Mouse (Mus musculus) MEL (cell line): ENCODE measurements around the gene Ttc39d. TPM values are rescaled to one million over a fixed set of nuclear protein-coding genes. Genes with fewer than 3 reads are reported as not detected.

Source experiments
- DNase-seq: peaks from one replicate; pipeline ENCODE4 v3.0.0; 2011; ENCODE audit warnings: low read depth, low spot score
- H3K27ac ChIP-seq: 2 replicates; pipeline ENCODE4 v1.5.1; 2012; ENCODE audit warnings: low read depth, mild to moderate bottlenecking, control low read depth, low read length, moderate library complexity; ENCODE audit not compliant: control insufficient read depth
- H3K27me3 ChIP-seq, 2 experiments: fragments of 150-350 bp in 1 of 2; sonication (generic) in 1 of 2; 2 replicates each; pipeline ENCODE4 v1.6.1; 2012; ENCODE audit warnings: low read length in 2 of 2, mild to moderate bottlenecking in 2 of 2, improper control_type of control experiment in 1 of 2, moderate library complexity in 1 of 2; ENCODE audit not compliant: insufficient read depth in 2 of 2, control insufficient read depth in 1 of 2
- H3K36me3 ChIP-seq, 2 experiments: 2 replicates each; pipeline ENCODE4 v1.6.1; 2012 to 2014; ENCODE audit warnings: low read length in 2 of 2, improper control_type of control experiment in 1 of 2, inconsistent platforms in 1 of 2, mild to moderate bottlenecking in 1 of 2; ENCODE audit not compliant: insufficient read depth in 2 of 2, control insufficient read depth in 1 of 2
- H3K4me1 ChIP-seq, 2 experiments: fragments of 150-350 bp in 1 of 2; sonication (generic) in 1 of 2; 2 replicates each; pipeline ENCODE4 v1.6.1; 2012; ENCODE audit warnings: low read length in 2 of 2, improper control_type of control experiment in 1 of 2, mild to moderate bottlenecking in 1 of 2; ENCODE audit not compliant: insufficient read depth in 2 of 2, control insufficient read depth in 1 of 2
- H3K4me3 ChIP-seq, 2 experiments: fragments of 150-350 bp in 1 of 2; sonication (generic) in 1 of 2; 2 replicates each; pipeline ENCODE4 v1.5.1; 2012; ENCODE audit warnings: low read depth in 2 of 2, low read length in 2 of 2, mild to moderate bottlenecking in 2 of 2, moderate library complexity in 2 of 2, control low read depth in 1 of 2, improper control_type of control experiment in 1 of 2; ENCODE audit not compliant: control insufficient read depth in 1 of 2, insufficient read depth in 1 of 2
- H3K79me2 ChIP-seq: 2 replicates; pipeline ENCODE4 v1.6.1; 2012; ENCODE audit warnings: mild to moderate bottlenecking, low read length, moderate library complexity; ENCODE audit not compliant: control insufficient read depth, poor library complexity, insufficient read depth
- H3K9ac ChIP-seq: 2 replicates; pipeline ENCODE4 v1.6.1; 2012; ENCODE audit warnings: low read depth, mild to moderate bottlenecking, control low read depth, low read length, moderate library complexity; ENCODE audit not compliant: control insufficient read depth, poor library complexity, severe bottlenecking
- H3K9me3 ChIP-seq: fragments of 150-350 bp; sonication (generic); replicated peaks from 2 replicates; pipeline ENCODE4 v1.6.1; 2012; ENCODE audit warnings: mild to moderate bottlenecking, low read length, improper control_type of control experiment, moderate library complexity; ENCODE audit not compliant: insufficient read depth
- BHLHE40 ChIP-seq: IDR thresholded peaks from 2 replicates; pipeline ENCODE4 v1.6.1; 2012; ENCODE audit warnings: low read depth, mild to moderate bottlenecking, inconsistent platforms, low read length, improper control_type of control experiment, borderline replicate concordance
- CHD1 ChIP-seq: IDR thresholded peaks from 2 replicates; pipeline ENCODE4 v1.6.1; 2012; ENCODE audit warnings: low read depth, mild to moderate bottlenecking, inconsistent platforms, low read length, improper control_type of control experiment
- CTCF ChIP-seq, 3 experiments: IDR thresholded peaks in 2 of 3; conservative IDR thresholded peaks in 1 of 3; 2 replicates each; pipeline ENCODE4 v1.5.1; 2011 to 2012; ENCODE audit warnings: low read length in 3 of 3, low read depth in 2 of 3, mild to moderate bottlenecking in 2 of 3, improper control_type of control experiment in 1 of 3, inconsistent platforms in 1 of 3, mixed read lengths in 1 of 3, moderate library complexity in 1 of 3; ENCODE audit not compliant: control insufficient read depth in 1 of 3, insufficient read depth in 1 of 3, poor library complexity in 1 of 3, severe bottlenecking in 1 of 3
- EP300 ChIP-seq, 2 experiments: IDR thresholded peaks; 2 replicates each; pipeline ENCODE4 v1.6.1; 2011; ENCODE audit warnings: improper control_type of control experiment in 2 of 2, low read length in 2 of 2, low read depth in 1 of 2, mild to moderate bottlenecking in 1 of 2
- ETS1 ChIP-seq: IDR thresholded peaks from 2 replicates; pipeline ENCODE4 v1.6.1; 2012; ENCODE audit warnings: low read depth, mild to moderate bottlenecking, inconsistent platforms, low read length, improper control_type of control experiment, moderate library complexity
- HCFC1 ChIP-seq: IDR thresholded peaks from 2 replicates; pipeline ENCODE4 v1.6.1; 2012; ENCODE audit warnings: low read depth, mild to moderate bottlenecking, inconsistent platforms, low read length, improper control_type of control experiment, moderate library complexity
- MAFK ChIP-seq: IDR thresholded peaks from 2 replicates; pipeline ENCODE4 v1.6.1; 2011; ENCODE audit warnings: low read depth, mild to moderate bottlenecking, low read length, improper control_type of control experiment, borderline replicate concordance
- MEF2A ChIP-seq: IDR thresholded peaks from 2 replicates; pipeline ENCODE4 v1.6.1; 2014; ENCODE audit warnings: low read depth, mild to moderate bottlenecking, inconsistent platforms, low read length, improper control_type of control experiment; ENCODE audit not compliant: poor library complexity, insufficient replicate concordance, severe bottlenecking; ENCODE audit errors: extremely low read depth
- MYB ChIP-seq: IDR thresholded peaks from 2 replicates; pipeline ENCODE4 v1.6.1; 2011; ENCODE audit warnings: mild to moderate bottlenecking, low read depth, low read length, improper control_type of control experiment
- MYC ChIP-seq: IDR thresholded peaks from 2 replicates; pipeline ENCODE4 v1.6.1; 2011; ENCODE audit warnings: low read depth, mild to moderate bottlenecking, low read length, improper control_type of control experiment, moderate library complexity
- NRF1 ChIP-seq: IDR thresholded peaks from 2 replicates; pipeline ENCODE4 v1.6.1; 2014; ENCODE audit warnings: low read depth, mild to moderate bottlenecking, inconsistent platforms, low read length, improper control_type of control experiment, moderate library complexity; ENCODE audit not compliant: poor library complexity, insufficient read depth, severe bottlenecking
- POLR2A ChIP-seq, 2 experiments: IDR thresholded peaks; 2 replicates each; pipeline ENCODE4 v1.6.1; 2011 to 2012; ENCODE audit warnings: low read length in 2 of 2, mild to moderate bottlenecking in 2 of 2, control low read depth in 1 of 2, improper control_type of control experiment in 1 of 2, low read depth in 1 of 2, moderate library complexity in 1 of 2; ENCODE audit not compliant: control insufficient read depth in 1 of 2, insufficient read depth in 1 of 2, poor library complexity in 1 of 2
- RAD21 ChIP-seq: IDR thresholded peaks from 2 replicates; pipeline ENCODE4 v1.6.1; 2011; ENCODE audit warnings: mild to moderate bottlenecking, low read depth, low read length, improper control_type of control experiment
- SIN3A ChIP-seq: IDR thresholded peaks from 2 replicates; pipeline ENCODE4 v1.6.1; 2012; ENCODE audit warnings: low read length, improper control_type of control experiment, inconsistent platforms
- SMC3 ChIP-seq: IDR thresholded peaks from 2 replicates; pipeline ENCODE4 v1.6.1; 2011; ENCODE audit warnings: low read depth, low read length, improper control_type of control experiment
- TAL1 ChIP-seq: IDR thresholded peaks from 2 replicates; pipeline ENCODE4 v1.6.1; 2012; ENCODE audit warnings: mild to moderate bottlenecking, inconsistent platforms, low read length, moderate library complexity, mixed read lengths
- TCF12 ChIP-seq: IDR thresholded peaks from 2 replicates; pipeline ENCODE4 v1.6.1; 2014; ENCODE audit warnings: low read depth, mild to moderate bottlenecking, inconsistent platforms, low read length, improper control_type of control experiment, moderate library complexity
- UBTF ChIP-seq: IDR thresholded peaks from 2 replicates; pipeline ENCODE4 v1.6.1; 2012; ENCODE audit warnings: low read depth, mild to moderate bottlenecking, inconsistent platforms, low read length, improper control_type of control experiment, moderate library complexity, borderline replicate concordance; ENCODE audit not compliant: insufficient read depth
- USF1 ChIP-seq: IDR thresholded peaks from 2 replicates; pipeline ENCODE4 v1.6.1; 2014; ENCODE audit warnings: low read depth, mild to moderate bottlenecking, inconsistent platforms, low read length, improper control_type of control experiment, moderate library complexity
- ZKSCAN1 ChIP-seq: IDR thresholded peaks from 2 replicates; pipeline ENCODE4 v1.6.1; 2012; ENCODE audit warnings: low read depth, mild to moderate bottlenecking, inconsistent platforms, low read length, improper control_type of control experiment, moderate library complexity
- ZMIZ1 ChIP-seq: IDR thresholded peaks from 2 replicates; pipeline ENCODE4 v1.6.1; 2012; ENCODE audit warnings: low read depth, mild to moderate bottlenecking, inconsistent platforms, low read length, improper control_type of control experiment, moderate library complexity
- polyA plus RNA-seq, 2 experiments: library from polyadenylated mRNA; stranded (reverse) in 1 of 2; unstranded in 1 of 2; fragments of >175 nt in 1 of 2; fragments of >200 nt in 1 of 2; gene quantifications; 2 replicates each; pipeline versions ENCODE4 v1.2.1 to v1.2.4; 2012; ENCODE audit warnings: low replicate concordance in 2 of 2, low read depth in 1 of 2; ENCODE audit not compliant: insufficient read length in 2 of 2, insufficient read depth in 1 of 2, missing spikeins in 1 of 2
- total RNA-seq: library from RNA; depleted of rRNA; stranded (reverse); fragments of 300-350 nt; gene quantifications from 2 replicates; pipeline ENCODE4 v1.2.3, GENCODE M21; 2012

The Ttc39d gene
- total and polyA plus RNA-seq, 3 experiments: not detected

- TF ChIP-seq CTCF (IDR thresholded peaks at IDR 0.05 in 2 of 3, conservative IDR thresholded peaks at IDR 0.05 in 1 of 3; ENCODE audit: control insufficient read depth in 1 of 3, insufficient read depth in 1 of 3, low read depth in 2 of 3, low read length in 3 of 3, poor library complexity in 1 of 3, severe bottlenecking in 1 of 3) (no peak), BHLHE40 (no peak), USF1 (no peak), RAD21 (no peak), SIN3A (no peak)
- TF ChIP-seq, all 39 proteins: peak for 0
Observed at GRCm38 (mm10) chr17:80168425-80169182, 38.7 kb upstream of the Ttc39d start (continued).

GRCm38 (mm10) chr17:80169792-80170191 lies 37.5 kb upstream of the Ttc39d start:
- peaks cover 0 to 6% of the 10 kb centered on the region in 2 experiments; a peak in 3 of 4 replicates for H3K27me3 ChIP-seq
- DNase-seq: no peak
- H3K9me3 ChIP-seq: no peaks in the 10 kb centered on the region
- TF ChIP-seq MAFK: no peak
- TF ChIP-seq, all 39 proteins: peak for 0
- Histone ChIP-seq H3K4me3 (no peak overlapping the region), H3K27ac (no peak overlapping the region), H3K9ac (no peak overlapping the region), H3K36me3 (no peaks in the 10 kb centered on the region), H3K79me2 (no peaks in the 10 kb centered on the region), H3K4me1 (no peaks in the 10 kb centered on the region)

DNA sequence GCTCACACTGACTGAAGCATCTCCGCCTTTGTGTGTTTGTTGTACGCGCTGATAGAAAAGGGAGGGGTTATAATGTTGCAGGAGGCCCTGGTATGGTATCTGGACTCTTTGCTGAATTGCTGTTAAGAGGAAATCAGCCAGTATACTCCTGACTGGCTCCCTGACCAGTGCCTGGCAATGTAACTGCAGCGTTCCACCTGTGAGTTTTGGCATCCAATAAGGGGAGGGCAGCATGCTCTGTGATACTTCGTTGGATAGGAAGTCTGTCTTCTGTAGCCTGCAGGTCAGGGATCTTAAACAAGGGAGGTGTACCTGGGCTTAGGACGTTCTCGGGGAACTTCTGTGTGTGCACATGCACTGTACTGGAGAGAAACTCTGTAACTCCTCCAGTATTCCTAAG lies 36.3 kb upstream of the Ttc39d start:
- no peak for TF ChIP-seq ETS1
- no peak for TF ChIP-seq TCF12
- TF ChIP-seq ZMIZ1: no peak
- no peak for TF ChIP-seq NRF1
- no peak for TF ChIP-seq EP300 (IDR thresholded peaks at IDR 0.05; ENCODE audit: low read depth in 1 of 2, low read length in 2 of 2)
- TF ChIP-seq MYB: no peak
- TF ChIP-seq SMC3: no peak
- no peak for TF ChIP-seq UBTF
- TF ChIP-seq HCFC1: no peak
- no peak for TF ChIP-seq POLR2A (IDR thresholded peaks at IDR 0.05; ENCODE audit: control insufficient read depth in 1 of 2, insufficient read depth in 1 of 2, low read depth in 1 of 2, low read length in 2 of 2, poor library complexity in 1 of 2)
- no peak for TF ChIP-seq CHD1
- TF ChIP-seq MYC: no peak
- no peak for TF ChIP-seq TAL1
- TF ChIP-seq MEF2A: no peak
- no peak for TF ChIP-seq ZKSCAN1
- TF ChIP-seq USF1: no peak
- no peak overlapping the region for H3K27ac ChIP-seq
- H3K79me2 ChIP-seq: no peaks in the 10 kb centered on the region
- no peaks in the 10 kb centered on the region for H3K9me3 ChIP-seq
- H3K36me3 ChIP-seq: no peaks in the 10 kb centered on the region
- no peak overlapping the region for H3K9ac ChIP-seq
- H3K4me3 ChIP-seq: no peak overlapping the region
- no peaks in the 10 kb centered on the region for H3K4me1 ChIP-seq
- H3K27me3 ChIP-seq: peaks cover 0 to 6% of the 10 kb centered on the region in 2 experiments; a peak in 3 of 4 replicates
- DNase-seq: no peak
